Mouse (Mus musculus): ENCODE results near the gene Snrpn. TPM values are rescaled to one million over a fixed set of nuclear protein-coding genes. Genes with fewer than 3 reads are reported as not detected.

Gene Snrpn
- polyA plus RNA-seq, 1 experiment from 2014 or later = 1,064 TPM

DNA sequence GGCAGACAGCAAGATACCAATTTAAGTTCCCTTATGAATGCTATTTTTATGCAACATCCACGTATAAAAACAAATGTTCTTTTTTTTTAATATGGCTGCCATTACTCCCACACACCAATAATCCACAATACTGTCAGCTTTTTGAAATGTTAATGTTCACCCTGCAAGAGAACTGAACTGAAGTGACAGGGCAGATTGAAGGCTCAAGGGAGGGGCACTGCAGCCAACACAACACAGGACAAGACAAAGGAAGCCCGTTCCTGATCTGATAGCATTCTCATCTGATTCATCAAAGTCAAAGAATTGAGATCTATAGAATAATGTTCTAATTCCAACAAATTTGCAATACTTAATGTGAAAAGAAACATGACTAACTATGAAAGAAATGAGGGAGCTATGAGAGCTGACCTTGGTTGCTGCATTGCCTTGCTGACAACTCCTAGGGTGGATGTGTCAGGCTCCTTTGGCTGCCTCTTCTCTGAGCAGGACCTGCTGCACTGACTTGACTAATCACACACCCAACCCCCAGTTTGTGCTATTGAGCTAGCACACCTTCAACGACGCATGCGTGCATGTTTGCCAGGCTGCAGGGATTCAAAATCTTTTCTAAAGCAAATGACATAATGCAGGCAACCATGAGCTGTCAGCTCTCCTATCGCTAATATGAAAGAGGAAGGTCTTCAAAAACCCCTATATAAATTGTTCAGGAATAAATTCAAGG lies 92.4 kb downstream of the Snrpn start:
- H3K4me1 ChIP-seq (ENCODE audit: control insufficient read depth, insufficient read depth, low read length) = no peaks in the 10 kb centered on the region
- peak overlapping the region; percentile 36 for H3K9ac ChIP-seq (ENCODE audit: low read depth, low read length)
- H3K9me3 ChIP-seq (replicated peaks; ENCODE audit: control insufficient read depth, low read length, poor library complexity, severe bottlenecking) = no peaks in the 10 kb centered on the region; the same call in 1 of the 2 replicates
- H3K36me3 ChIP-seq (ENCODE audit: control insufficient read depth, insufficient read depth, low read length) = no peaks in the 10 kb centered on the region
- ATAC-seq = peak; percentile 87
- no peaks in the 10 kb centered on the region for H3K27me3 ChIP-seq (ENCODE audit: control insufficient read depth, insufficient read depth, low read depth, low read length)
- WGBS = 54% methylated on average over 6 of the region's 6 CpGs
- H3K4me3 ChIP-seq (ENCODE audit: low read depth, low read length) = peak overlapping the region; percentile 36
- H3K4me2 ChIP-seq (ENCODE audit: low read length) = peak overlapping the region; percentile 33
- peak overlapping the region; percentile 59 for H3K27ac ChIP-seq (ENCODE audit: low read length)

DNA sequence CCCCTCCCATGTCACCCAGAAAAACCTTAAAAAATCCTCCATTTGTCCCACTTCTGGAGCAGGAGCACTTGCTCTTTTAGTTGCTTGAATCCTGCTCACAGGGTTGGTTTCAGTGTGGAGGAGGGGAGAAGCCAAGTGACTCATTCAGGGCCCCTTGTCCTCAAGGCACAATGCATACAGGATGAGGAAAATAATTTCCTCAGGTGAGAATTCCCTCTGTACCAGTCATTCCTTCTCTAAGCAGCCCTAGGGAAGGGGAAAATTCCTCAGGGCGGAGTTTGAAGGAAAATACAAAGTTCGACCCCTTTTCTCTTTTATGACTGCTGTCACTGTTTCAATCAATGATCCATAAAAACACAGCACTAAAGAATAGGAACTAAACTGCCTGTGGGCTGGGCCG lies 126.8 kb downstream of the Snrpn start:
- 75% methylated on average over 3 of the region's 3 CpGs for WGBS
- ATAC-seq = no peak

DNA sequence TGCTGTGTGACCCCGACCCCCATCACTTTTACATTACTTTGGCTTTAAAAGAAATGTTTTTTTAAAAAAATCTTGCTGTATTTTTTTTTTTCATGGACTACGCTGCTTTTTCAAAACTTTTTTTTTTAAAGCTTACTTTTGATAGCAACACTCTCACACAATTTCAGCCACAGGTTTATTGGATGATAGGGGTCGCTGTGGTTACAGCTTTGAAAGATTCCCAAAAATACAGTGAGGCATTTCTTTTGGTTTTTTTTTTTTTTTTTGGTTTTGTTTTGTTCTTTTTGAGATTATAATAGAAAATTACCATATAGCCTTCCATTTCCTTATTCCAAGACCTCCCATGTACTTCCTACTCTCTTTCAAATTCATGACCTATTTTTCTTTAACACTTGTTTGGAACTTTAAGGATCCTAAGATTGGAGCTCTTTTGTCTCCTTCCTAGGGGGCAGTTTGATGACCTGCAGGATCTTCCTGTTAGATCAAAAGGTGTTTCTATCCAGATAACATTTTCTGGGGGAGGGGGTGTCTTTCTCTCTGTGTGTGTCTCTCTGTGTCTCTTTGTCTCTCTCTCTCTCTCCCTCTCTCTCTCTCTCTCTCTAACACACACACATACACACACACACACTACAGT lies 132.2 kb downstream of the Snrpn start:
- H3K4me3 ChIP-seq (ENCODE audit: low read depth, low read length) = no peak overlapping the region
- H3K9me3 ChIP-seq (replicated peaks; ENCODE audit: control insufficient read depth, low read length, poor library complexity, severe bottlenecking) = peaks cover 6% of the 10 kb centered on the region
- no peak overlapping the region for H3K9ac ChIP-seq (ENCODE audit: low read depth, low read length)
- H3K27me3 ChIP-seq (ENCODE audit: control insufficient read depth, insufficient read depth, low read depth, low read length) = no peaks in the 10 kb centered on the region
- no peak for ATAC-seq
- no peaks in the 10 kb centered on the region for H3K36me3 ChIP-seq (ENCODE audit: control insufficient read depth, insufficient read depth, low read length)
- no peak overlapping the region for H3K4me2 ChIP-seq (ENCODE audit: low read length)
- H3K27ac ChIP-seq (ENCODE audit: low read length) = no peak overlapping the region
- no peaks in the 10 kb centered on the region for H3K4me1 ChIP-seq (ENCODE audit: control insufficient read depth, insufficient read depth, low read length)
- 40% methylated on average over 3 of the region's 3 CpGs for WGBS

More for the DNA sequence above, 126.8 kb downstream of the Snrpn start:
- H3K27ac ChIP-seq (ENCODE audit: low read length) = no peak overlapping the region
- H3K27me3 ChIP-seq (ENCODE audit: control insufficient read depth, insufficient read depth, low read depth, low read length) = no peaks in the 10 kb centered on the region
- H3K9me3 ChIP-seq (replicated peaks; ENCODE audit: control insufficient read depth, low read length, poor library complexity, severe bottlenecking) = no peaks in the 10 kb centered on the region
- no peak overlapping the region for H3K9ac ChIP-seq (ENCODE audit: low read depth, low read length)
- H3K4me1 ChIP-seq (ENCODE audit: control insufficient read depth, insufficient read depth, low read length) = no peaks in the 10 kb centered on the region
- no peak overlapping the region for H3K4me2 ChIP-seq (ENCODE audit: low read length)
- no peaks in the 10 kb centered on the region for H3K36me3 ChIP-seq (ENCODE audit: control insufficient read depth, insufficient read depth, low read length)
- H3K4me3 ChIP-seq (ENCODE audit: low read depth, low read length) = no peak overlapping the region

DNA sequence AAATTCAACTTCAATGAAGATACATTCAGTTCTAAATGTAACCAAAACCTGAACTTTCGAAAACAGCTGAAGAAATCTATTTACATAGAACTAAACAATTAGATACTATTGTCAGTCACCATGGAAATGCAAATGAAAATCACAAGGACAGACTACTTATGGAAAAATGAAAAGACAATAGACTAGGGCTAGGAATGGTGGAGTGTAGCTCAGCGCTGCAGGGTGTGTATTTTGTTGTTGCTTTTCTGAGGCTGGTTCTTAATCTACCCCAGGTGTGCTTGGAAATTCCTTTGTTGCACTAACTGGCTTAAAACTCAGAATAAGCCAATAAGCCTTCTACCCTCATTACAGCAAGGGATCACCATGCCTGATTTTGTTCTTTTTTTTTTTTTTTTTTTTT lies 133.8 kb downstream of the Snrpn start:
- peaks cover 7% of the 10 kb centered on the region for H3K9me3 ChIP-seq (replicated peaks; ENCODE audit: control insufficient read depth, low read length, poor library complexity, severe bottlenecking)
- no peaks in the 10 kb centered on the region for H3K27me3 ChIP-seq (ENCODE audit: control insufficient read depth, insufficient read depth, low read depth, low read length)
- H3K9ac ChIP-seq (ENCODE audit: low read depth, low read length) = no peak overlapping the region
- H3K4me3 ChIP-seq (ENCODE audit: low read depth, low read length) = no peak overlapping the region
- no peak overlapping the region for H3K27ac ChIP-seq (ENCODE audit: low read length)
- no peak overlapping the region for H3K4me2 ChIP-seq (ENCODE audit: low read length)
- ATAC-seq = no peak
- no peaks in the 10 kb centered on the region for H3K4me1 ChIP-seq (ENCODE audit: control insufficient read depth, insufficient read depth, low read length)
- WGBS = 42% methylated on average over 2 of the region's 2 CpGs
- H3K36me3 ChIP-seq (ENCODE audit: control insufficient read depth, insufficient read depth, low read length) = no peaks in the 10 kb centered on the region

DNA sequence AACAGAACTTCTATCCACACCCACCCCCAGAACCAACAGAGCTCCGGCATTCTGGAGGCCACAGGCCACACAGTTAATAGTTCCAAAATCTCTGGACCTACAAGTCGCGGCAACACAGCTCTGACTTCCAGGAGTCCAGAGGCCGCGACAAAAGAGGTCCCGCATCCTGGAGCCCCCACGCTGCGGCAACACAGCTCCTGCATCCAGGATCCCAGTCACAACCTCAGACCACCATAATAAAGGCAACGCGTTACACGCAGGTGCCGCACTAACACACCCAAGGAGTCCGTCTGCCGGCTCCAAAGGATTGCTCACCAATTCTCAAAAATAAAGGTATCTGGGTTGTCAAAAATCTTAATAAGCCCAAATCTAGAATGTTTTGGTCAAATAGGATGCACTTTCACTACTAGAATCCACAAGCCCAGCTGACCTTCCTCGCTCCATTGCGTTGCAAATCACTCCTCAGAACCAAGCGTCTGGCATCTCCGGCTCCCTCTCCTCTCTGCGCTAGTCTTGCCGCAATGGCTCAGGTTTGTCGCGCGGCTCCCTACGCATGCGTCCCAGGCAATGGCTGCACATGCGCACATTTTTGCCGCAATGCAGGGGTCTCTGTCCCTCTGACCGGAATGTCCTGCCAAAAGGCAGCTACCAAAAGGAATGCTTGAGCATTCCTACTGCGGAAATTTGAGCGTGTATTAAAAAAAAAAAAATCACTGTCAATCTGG lies 135.3 kb downstream of the Snrpn start, which contains the start of the genes Snurf and Gm38393:
TSS of gene Snurf (minus strand) at position 444 of the 725 bp plus-strand sequence.
TSS of gene Gm38393 (minus strand) at position 459 of the 725 bp plus-strand sequence.
- no peaks in the 10 kb centered on the region for H3K4me1 ChIP-seq (ENCODE audit: control insufficient read depth, insufficient read depth, low read length)
- H3K36me3 ChIP-seq (ENCODE audit: control insufficient read depth, insufficient read depth, low read length) = no peaks in the 10 kb centered on the region
- H3K27ac ChIP-seq (ENCODE audit: low read length) = peak within 1 kb of the TSS; percentile 90
- 51% methylated on average over 30 of the region's 30 CpGs for WGBS
- no peaks in the 10 kb centered on the region for H3K27me3 ChIP-seq (ENCODE audit: control insufficient read depth, insufficient read depth, low read depth, low read length)
- H3K4me2 ChIP-seq (ENCODE audit: low read length) = peak within 1 kb of the TSS; percentile 52
- H3K9ac ChIP-seq (ENCODE audit: low read depth, low read length) = peak within 1 kb of the TSS; percentile 79
- peak; percentile 75 for ATAC-seq
- H3K4me3 ChIP-seq (ENCODE audit: low read depth, low read length) = peak within 1 kb of the TSS; percentile 60
- H3K9me3 ChIP-seq (replicated peaks; ENCODE audit: control insufficient read depth, low read length, poor library complexity, severe bottlenecking) = peaks cover 7% of the 10 kb centered on the region

DNA sequence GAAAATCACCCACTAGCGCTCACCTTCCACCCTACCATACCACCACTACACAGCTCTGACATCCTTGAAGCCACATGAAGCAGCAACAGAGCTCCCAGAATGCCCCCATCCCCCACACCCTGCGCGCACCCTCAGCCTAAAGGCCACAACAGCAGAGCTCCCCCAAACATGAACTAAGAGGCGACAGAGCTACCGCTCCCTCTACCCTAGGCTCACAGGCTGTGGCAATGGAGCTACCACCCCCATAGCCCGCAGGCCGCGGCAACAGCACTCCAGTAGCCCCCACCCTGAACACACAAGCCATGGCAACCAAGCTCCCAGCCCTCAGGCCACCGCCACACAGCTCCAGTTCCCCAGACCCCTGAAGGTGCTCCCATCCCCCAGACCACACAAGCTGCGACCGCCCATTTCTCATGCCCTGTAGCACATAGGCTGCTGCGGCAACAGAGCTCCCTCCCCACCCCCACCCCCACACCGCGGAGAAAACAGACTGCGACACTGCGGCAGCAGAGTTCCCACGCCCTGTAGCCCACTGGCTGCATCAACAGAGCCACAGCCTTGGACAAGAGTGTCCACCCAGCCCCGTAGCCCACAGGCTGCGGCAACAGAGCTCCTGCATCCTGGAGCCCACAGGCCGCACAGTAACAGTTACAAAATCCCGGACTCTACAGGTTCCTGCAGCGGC lies 136.0 kb downstream of the Snrpn start:
- Histone ChIP-seq H3K36me3 (ENCODE audit: control insufficient read depth, insufficient read depth, low read length) (no peaks in the 10 kb centered on the region), H3K4me3 (ENCODE audit: low read depth, low read length) (peak overlapping the region; percentile 60), H3K4me1 (ENCODE audit: control insufficient read depth, insufficient read depth, low read length) (peaks cover 3% of the 10 kb centered on the region; the same call in 1 of the 2 replicates), H3K27ac (ENCODE audit: low read length) (peak overlapping the region; percentile 90), H3K27me3 (ENCODE audit: control insufficient read depth, insufficient read depth, low read depth, low read length) (no peaks in the 10 kb centered on the region), H3K9ac (ENCODE audit: low read depth, low read length) (peak overlapping the region; percentile 79), H3K4me2 (ENCODE audit: low read length) (peak overlapping the region; percentile 52), H3K9me3 (replicated peaks; ENCODE audit: control insufficient read depth, low read length, poor library complexity, severe bottlenecking) (peaks cover 7% of the 10 kb centered on the region)
- WGBS = 42% methylated on average over 22 of the region's 22 CpGs
- peak; percentile 81 for ATAC-seq

DNA sequence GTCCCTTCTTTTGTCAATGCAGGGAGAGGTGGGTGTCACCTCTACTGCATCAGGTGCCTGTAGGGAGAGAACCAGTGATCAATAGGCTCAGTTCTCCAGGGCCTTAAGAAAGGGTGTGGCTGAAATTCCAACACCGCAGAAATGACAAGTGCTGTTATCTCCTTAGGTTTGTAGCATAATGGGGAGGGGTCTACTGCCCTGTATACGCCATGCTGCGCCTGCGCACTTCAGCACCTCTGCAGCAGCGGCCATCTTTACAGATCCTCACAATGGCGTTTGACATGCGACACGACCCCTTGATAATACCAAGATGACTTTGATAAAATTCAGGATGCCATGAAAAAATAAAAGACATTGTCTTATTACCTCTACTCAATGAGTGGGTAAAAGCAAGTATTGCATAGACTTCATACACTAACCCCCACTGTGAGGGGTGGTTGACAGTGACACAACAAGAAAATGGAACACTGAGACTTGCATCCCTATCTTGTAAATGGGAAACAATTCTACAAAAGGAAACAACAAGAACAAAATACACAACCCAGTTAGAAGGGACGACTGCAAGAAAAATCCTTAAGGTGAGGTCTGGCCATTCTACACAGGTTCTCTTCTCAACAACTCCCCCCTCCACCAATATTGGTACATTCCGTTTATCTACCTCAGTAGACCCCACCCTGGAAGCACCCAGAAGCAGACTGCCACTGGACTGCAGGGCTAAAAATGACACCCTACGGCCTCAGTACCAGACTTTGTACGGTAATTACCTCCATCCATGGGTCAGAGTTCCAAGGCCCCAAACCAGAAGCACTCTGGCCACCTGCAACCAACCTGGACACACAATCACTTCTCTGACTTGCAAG lies 136.8 kb downstream of the Snrpn start:
- peaks cover 3% of the 10 kb centered on the region; the same call in 1 of the 2 replicates for H3K4me1 ChIP-seq (ENCODE audit: control insufficient read depth, insufficient read depth, low read length)
- peaks cover 7% of the 10 kb centered on the region for H3K9me3 ChIP-seq (replicated peaks; ENCODE audit: control insufficient read depth, low read length, poor library complexity, severe bottlenecking)
- H3K27me3 ChIP-seq (ENCODE audit: control insufficient read depth, insufficient read depth, low read depth, low read length) = no peaks in the 10 kb centered on the region
- H3K4me2 ChIP-seq (ENCODE audit: low read length) = peak overlapping the region; percentile 52
- H3K27ac ChIP-seq (ENCODE audit: low read length) = peak overlapping the region; percentile 90
- H3K4me3 ChIP-seq (ENCODE audit: low read depth, low read length) = peak overlapping the region; percentile 60
- H3K9ac ChIP-seq (ENCODE audit: low read depth, low read length) = peak overlapping the region; percentile 79
- WGBS = 40% methylated on average over 12 of the region's 12 CpGs
- H3K36me3 ChIP-seq (ENCODE audit: control insufficient read depth, insufficient read depth, low read length) = no peaks in the 10 kb centered on the region
- peak; percentile 81 for ATAC-seq

DNA sequence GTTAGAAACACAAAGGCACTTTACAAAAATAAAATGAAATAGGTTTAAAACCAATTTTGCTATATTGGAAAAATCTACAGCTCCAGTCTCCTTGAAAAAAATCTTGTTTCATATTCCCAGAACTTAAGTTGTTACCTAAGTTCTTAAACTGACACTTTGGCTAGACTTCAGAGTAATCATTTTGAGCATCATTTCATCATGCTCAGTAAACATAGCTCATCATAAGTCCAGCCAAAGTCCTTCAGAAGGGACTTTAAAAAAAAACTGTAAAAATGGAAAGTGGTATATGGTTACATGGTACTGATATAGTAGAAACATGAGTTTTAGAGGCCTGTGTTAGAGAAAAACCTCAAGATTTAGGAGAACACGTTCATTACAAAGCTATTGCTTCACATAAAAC lies 161.4 kb downstream of the Snrpn start:
- no peak for ATAC-seq
- no peak overlapping the region for H3K9ac ChIP-seq (ENCODE audit: low read depth, low read length)
- peaks cover 5% of the 10 kb centered on the region; the same call in 1 of the 2 replicates for H3K36me3 ChIP-seq (ENCODE audit: control insufficient read depth, insufficient read depth, low read length)
- H3K4me3 ChIP-seq (ENCODE audit: low read depth, low read length) = no peak overlapping the region
- H3K27me3 ChIP-seq (ENCODE audit: control insufficient read depth, insufficient read depth, low read depth, low read length) = no peaks in the 10 kb centered on the region
- 73% methylated on average over 1 of the region's 1 CpGs for WGBS
- H3K9me3 ChIP-seq (replicated peaks; ENCODE audit: control insufficient read depth, low read length, poor library complexity, severe bottlenecking) = no peaks in the 10 kb centered on the region
- H3K27ac ChIP-seq (ENCODE audit: low read length) = no peak overlapping the region
- H3K4me2 ChIP-seq (ENCODE audit: low read length) = no peak overlapping the region
- no peaks in the 10 kb centered on the region for H3K4me1 ChIP-seq (ENCODE audit: control insufficient read depth, insufficient read depth, low read length)

Measured in midbrain, embryonic 16.5 days (tissue).